Mouse (Mus musculus): Measurements from ENCODE around the gene Stat2. TPM values are rescaled to one million over a fixed set of nuclear protein-coding genes. Genes with fewer than 3 reads are reported as not detected.
"Not testable (repeated sequence)": the region's sequence is repeated elsewhere in the genome, so short reads cannot be mapped to it uniquely, and the experiment has no call there.

The Stat2 gene
- polyA plus RNA-seq, 1 experiment from 2014 or later = 83.8 TPM

DNA sequence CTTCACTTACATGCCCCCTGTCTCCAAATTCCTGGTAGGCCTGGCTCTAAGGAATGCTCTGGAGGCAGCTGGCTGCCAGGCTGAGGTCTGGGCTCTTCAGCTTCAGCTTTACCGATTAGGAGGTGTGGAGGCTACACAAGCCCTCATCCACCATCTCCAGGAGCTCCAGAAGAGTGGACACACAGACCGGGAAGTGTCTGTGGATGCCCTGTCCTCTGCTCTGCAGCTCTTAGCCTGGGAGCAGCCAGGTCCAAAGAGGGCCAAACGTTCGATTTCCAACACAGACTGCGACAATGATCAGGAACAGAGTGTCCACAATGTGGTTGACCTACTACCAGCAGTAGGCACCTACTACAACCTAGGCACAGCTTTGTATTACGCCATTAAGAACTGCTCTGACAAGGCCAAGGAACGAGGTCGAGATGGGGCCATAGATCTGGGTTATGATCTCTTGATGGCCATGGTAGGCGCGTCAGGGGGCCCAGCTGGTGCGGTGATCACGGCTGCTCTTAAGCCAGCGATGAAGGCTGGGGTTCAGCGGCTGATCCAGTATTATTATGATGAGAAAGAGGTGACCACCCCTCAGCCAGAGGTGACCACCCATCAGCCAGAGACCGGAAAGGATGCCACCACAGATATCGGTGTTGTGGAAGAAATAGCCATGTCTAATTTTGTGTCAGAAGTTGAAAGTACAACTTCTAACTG, 1.0 kb upstream of the Stat2 start:
- Histone ChIP-seq H3K4me3 (ENCODE audit: inconsistent target) (peak overlapping the region; percentile 95), H3K79me2 (ENCODE audit: inconsistent target) (peaks cover 41% of the 10 kb centered on the region), H3K27ac (peak overlapping the region; percentile 86), H3K36me3 (ENCODE audit: inconsistent target) (peaks cover 14% of the 10 kb centered on the region; the same call in 1 of the 2 replicates)
- WGBS (ENCODE audit: missing documents) = 98% methylated on average over 15 of the region's 16 CpGs

DNA sequence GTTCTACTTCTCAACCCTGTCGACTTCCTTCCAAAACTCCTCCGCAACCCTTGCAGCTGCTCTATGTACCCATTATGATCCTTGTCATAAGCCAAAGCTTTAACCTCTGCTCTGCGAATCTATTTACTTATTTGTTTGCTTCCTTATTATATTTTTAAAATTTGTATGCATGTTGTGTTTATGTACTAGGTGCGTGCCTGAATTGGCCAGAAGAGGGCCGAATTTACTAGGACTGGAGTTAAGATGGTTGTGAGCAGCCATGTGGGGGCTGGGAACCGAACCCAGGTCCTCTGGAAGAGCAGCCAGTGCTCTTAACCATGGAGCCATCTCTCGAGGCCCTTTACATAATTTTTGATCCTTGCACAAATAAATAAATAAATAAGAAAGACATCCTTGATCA, 507 bp downstream of the Stat2 start:
- peaks cover 56% of the 10 kb centered on the region for H3K79me2 ChIP-seq (ENCODE audit: inconsistent target)
- WGBS (ENCODE audit: missing documents) = 40% methylated on average over 7 of the region's 7 CpGs
- peak overlapping the region; percentile 95 for H3K4me3 ChIP-seq (ENCODE audit: inconsistent target)
- peak overlapping the region; percentile 86 for H3K27ac ChIP-seq
- H3K36me3 ChIP-seq (ENCODE audit: inconsistent target) = peaks cover 25% of the 10 kb centered on the region; the same call in 1 of the 2 replicates

DNA sequence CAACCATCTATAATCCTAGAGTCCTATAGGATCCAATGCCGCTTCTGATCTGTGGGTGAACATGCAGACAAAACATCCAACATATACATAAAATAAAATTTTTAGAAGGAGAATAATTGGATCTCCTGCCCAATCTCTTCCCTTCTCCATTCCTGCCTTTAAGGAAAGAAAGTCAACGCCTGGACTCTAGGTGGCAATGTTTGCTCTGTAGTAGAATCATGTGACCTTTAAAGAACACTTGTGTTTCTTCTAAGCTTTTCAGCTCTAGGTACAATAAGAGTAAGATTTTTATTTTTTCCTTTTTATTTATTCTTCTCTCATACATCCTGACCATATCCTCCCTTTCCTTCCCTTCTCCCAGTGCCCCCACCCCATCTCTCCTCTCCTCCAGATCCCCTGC, 1.5 kb downstream of the Stat2 start:
- Histone ChIP-seq H3K79me2 (ENCODE audit: inconsistent target) (peaks cover 66% of the 10 kb centered on the region), H3K27ac (peak overlapping the region; percentile 25; the same call in 1 of the 2 replicates), H3K36me3 (ENCODE audit: inconsistent target) (peaks cover 35% of the 10 kb centered on the region), H3K4me3 (ENCODE audit: inconsistent target) (peak overlapping the region; percentile 95)
- 56% methylated on average over 2 of the region's 2 CpGs for WGBS (ENCODE audit: missing documents)

DNA sequence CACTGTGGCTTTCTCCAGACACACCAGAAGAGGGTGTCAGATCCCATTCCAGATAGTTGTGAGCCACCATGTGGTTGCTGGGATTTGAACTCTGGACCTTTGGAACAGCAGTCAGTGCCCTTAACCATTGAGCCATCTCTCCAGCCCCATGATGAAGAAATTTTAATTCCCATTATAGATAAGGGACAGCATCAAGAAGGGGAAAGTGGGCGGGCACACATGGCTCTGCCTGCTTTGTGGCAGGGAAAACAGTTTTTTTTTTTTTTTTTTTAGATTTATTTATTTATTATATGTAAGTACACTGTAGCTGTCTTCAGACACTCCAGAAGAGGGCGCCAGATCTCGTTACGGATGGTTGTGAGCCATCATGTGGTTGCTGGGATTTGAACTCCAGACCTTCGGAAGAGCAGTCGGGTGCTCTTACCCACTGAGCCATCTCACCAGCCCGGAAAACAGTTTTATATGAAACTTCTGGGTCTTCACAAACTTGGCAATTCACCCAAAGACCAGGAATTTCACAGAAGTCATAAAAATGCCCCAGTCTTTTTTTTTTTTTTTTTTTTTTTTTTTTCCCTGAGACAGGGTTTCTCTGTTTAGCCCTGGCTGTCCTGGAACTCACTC, 2.6 kb downstream of the Stat2 start:
- H3K4me3 ChIP-seq (ENCODE audit: inconsistent target) = peak overlapping the region; percentile 95; the same call in 1 of the 2 replicates
- H3K36me3 ChIP-seq (ENCODE audit: inconsistent target) = peaks cover 46% of the 10 kb centered on the region
- peaks cover 76% of the 10 kb centered on the region for H3K79me2 ChIP-seq (ENCODE audit: inconsistent target)
- H3K27ac ChIP-seq = not testable (repeated sequence)
- 95% methylated on average over 4 of the region's 7 CpGs for WGBS (ENCODE audit: missing documents)

DNA sequence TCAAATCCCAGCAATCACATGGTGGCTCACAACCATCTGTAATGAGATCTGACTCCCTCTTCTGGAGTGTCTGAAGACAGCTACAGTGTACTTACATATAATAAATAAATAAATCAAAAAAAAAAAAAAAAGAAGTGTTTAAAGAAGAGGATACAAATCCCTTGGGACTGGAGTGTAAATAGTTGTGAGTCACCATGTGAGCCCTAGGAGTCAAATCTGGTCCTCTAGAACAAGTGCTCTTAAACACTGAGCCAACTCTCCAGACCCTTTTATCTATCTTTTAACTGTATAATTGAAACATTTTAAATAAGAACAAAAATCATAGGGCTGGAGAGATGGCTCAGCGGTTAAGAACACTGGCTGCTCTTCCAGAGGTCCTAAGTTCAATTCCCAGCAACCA, 5.0 kb downstream of the Stat2 start:
- H3K36me3 ChIP-seq (ENCODE audit: inconsistent target) = peaks cover 69% of the 10 kb centered on the region
- 91% methylated on average over 1 of the region's 1 CpGs for WGBS (ENCODE audit: missing documents)

DNA sequence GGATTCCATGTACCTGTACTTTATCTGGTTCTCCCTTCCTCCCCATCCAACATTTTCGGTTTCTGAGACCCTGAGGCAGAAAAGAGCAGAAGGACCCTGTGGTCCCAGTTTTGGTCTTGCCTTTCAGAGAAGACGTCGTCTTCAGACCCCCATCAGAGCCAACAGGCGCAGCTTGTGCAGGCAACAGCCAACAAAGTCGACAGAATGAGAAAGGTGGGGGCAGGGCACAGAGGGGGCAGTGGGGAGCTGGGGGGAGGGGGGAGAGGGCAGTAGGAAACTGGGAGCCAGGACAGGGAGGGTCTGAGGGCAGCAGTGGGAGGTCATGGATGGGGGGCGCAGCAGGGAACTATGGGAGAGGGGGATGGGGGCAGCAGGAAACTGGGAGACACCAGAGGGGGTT, 7.8 kb downstream of the Stat2 start:
- WGBS (ENCODE audit: missing documents) = 90% methylated on average over 6 of the region's 6 CpGs
- H3K36me3 ChIP-seq (ENCODE audit: inconsistent target) = peaks cover 93% of the 10 kb centered on the region
- H3K27ac ChIP-seq = no peak overlapping the region
- peaks cover 100% of the 10 kb centered on the region for H3K79me2 ChIP-seq (ENCODE audit: inconsistent target)
- H3K4me3 ChIP-seq (ENCODE audit: inconsistent target) = no peak overlapping the region

More for the DNA sequence above, 5.0 kb downstream of the Stat2 start:
- H3K27ac ChIP-seq; H3K4me3 ChIP-seq (ENCODE audit: inconsistent target): not testable (repeated sequence)
- H3K79me2 ChIP-seq (ENCODE audit: inconsistent target) = peaks cover 100% of the 10 kb centered on the region

DNA sequence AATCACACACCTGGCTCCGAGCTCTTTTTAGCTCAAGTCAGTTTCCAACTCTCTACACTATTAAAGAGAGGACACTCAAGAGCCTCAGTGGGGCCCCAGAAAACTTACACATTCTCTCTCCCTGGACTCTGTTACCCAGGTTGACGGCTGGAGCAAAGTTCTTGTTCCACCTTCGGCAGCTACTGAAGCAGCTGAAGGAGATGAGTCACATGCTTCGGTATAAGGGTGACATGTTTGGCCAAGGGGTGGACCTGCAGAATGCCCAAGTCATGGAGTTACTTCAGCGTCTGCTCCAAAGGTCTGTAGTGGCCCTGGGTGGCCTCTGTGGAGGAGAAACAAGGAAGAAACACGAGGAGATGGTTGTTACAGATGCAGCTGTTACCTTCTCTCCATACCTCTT, 10.6 kb downstream of the Stat2 start:
- peaks cover 100% of the 10 kb centered on the region for H3K79me2 ChIP-seq (ENCODE audit: inconsistent target)
- H3K36me3 ChIP-seq (ENCODE audit: inconsistent target) = peaks cover 98% of the 10 kb centered on the region
- H3K4me3 ChIP-seq (ENCODE audit: inconsistent target) = no peak overlapping the region
- no peak overlapping the region for H3K27ac ChIP-seq
- WGBS (ENCODE audit: missing documents) = 95% methylated on average over 6 of the region's 6 CpGs

DNA sequence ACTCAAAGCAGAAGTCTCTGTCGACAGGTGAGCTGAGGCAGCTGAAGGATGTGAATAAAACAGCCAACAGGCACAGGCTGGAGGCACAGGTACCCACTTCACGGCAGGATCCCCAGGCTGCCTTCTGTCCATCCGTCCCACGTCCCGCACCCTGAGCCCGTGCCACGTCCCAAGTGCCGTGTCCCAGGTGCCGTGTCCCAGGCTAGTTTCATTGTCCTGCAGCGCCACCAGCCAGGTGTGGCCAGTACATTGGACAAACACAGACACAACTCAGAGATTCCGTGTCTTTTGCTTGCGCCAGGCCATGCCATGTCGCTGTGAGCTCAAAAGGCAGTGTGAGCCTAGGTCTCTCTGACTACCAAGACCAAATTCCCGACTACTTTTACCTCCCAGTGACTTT, 11.3 kb downstream of the Stat2 start:
- WGBS (ENCODE audit: missing documents) = 95% methylated on average over 14 of the region's 14 CpGs
- Histone ChIP-seq H3K27ac (no peak overlapping the region), H3K36me3 (ENCODE audit: inconsistent target) (peaks cover 98% of the 10 kb centered on the region)

DNA sequence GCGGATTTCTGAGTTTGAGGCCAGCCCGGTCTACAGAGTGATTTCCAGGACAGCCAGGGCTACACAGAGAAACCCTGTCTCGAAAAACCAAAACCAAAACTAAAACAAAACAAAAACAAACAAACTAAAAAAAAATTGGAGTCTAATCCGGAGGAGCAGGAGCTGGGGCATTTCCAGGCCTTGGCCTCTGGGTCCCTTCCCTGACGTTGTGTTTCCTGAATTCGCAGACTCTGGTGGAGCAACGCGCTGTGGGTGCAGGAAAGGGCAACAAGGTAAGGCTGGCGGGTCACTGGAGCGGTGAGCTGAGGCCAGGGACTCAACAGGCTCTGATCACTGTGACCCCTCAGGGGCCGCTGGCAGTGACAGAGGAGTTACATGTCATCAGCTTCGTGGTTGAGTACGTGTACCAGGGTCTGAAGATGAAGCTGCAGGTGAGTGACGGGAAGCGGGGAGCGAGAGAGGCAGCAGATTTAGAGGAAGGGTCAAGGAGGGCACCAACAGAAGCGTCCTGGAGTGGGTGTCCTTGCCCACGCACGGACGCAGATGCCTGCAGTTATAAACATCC, 12.6 kb downstream of the Stat2 start:
- no peak overlapping the region for H3K27ac ChIP-seq
- peaks cover 98% of the 10 kb centered on the region for H3K36me3 ChIP-seq (ENCODE audit: inconsistent target)

More for the DNA sequence above, 11.3 kb downstream of the Stat2 start:
- Histone ChIP-seq H3K4me3 (ENCODE audit: inconsistent target) (no peak overlapping the region), H3K79me2 (ENCODE audit: inconsistent target) (peaks cover 100% of the 10 kb centered on the region)

DNA sequence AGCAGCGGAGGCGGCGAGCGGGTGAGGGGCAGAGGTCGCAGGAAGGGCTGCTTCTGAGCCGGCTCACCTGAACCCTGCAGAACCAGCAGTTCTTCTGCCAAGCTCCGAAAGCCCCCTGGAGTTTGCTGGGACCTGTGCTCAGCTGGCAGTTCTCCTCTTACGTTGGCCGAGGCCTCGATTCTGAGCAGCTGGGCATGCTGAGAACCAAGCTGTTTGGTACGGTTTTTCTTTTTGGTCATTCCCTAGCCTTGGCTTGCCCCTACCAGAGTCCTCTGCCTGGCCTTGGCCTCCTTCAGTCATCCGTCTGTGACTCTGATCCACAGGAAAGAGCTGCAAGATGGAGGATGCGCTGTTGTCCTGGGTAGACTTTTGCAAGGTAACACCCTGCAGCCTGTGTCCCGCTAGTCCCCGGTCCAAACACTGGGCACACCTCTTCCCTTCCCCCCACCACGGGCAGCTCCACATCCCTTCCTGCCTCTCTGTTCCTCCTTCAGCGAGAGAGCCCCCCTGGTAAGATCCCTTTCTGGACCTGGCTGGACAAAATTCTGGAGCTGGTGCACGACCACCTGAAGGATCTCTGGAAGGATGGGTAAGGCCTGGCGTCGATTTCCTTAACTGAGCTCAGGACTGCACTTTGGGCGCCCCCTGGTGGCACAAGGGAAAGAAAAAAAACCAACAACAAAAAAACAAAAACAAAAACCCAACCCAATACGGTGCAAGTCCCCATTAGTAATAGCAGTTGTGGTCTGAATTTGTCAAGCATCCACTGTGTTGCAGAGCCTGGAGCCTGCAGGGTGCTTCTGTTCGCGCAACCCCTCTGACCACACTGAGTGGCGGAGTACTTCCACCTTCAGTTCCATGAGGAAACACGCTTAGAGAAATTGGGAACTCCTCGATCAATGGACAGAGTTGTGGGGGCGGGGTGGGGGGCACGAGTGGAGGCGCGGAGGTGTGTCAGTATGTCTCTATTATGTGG, 13.5 kb downstream of the Stat2 start:
- peaks cover 96% of the 10 kb centered on the region; the same call in 1 of the 2 replicates for H3K79me2 ChIP-seq (ENCODE audit: inconsistent target)
- H3K36me3 ChIP-seq (ENCODE audit: inconsistent target) = peaks cover 98% of the 10 kb centered on the region
- H3K27ac ChIP-seq = no peak overlapping the region
- 77% methylated on average over 28 of the region's 31 CpGs for WGBS (ENCODE audit: missing documents)
- no peak overlapping the region for H3K4me3 ChIP-seq (ENCODE audit: inconsistent target)

More for the DNA sequence above, 12.6 kb downstream of the Stat2 start:
- 97% methylated on average over 19 of the region's 20 CpGs for WGBS (ENCODE audit: missing documents)
- H3K79me2 ChIP-seq (ENCODE audit: inconsistent target) = peaks cover 99% of the 10 kb centered on the region; the same call in 1 of the 2 replicates
- H3K4me3 ChIP-seq (ENCODE audit: inconsistent target) = no peak overlapping the region

DNA sequence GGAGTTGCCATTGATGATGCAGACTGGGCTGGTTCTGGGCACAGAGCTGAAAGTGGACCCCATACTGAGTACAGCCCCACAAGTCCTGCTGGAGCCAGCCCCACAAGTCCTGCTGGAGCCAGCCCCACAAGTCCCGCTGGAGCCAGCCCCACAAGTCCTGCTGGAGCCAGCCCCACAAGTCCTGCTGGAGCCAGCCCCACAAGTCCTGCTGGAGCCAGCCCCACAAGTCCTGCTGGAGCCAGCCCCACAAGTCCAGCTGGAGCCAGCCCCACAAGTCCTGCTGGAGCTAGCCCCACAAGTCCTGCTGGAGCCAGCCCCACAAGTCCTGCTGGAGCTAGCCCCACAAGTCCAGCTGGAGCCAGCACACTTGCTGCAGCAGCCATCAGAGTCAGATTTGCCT, 20.2 kb downstream of the Stat2 start:
- peaks cover 29% of the 10 kb centered on the region; the same call in 1 of the 2 replicates for H3K79me2 ChIP-seq (ENCODE audit: inconsistent target)
- H3K27ac ChIP-seq; H3K4me3 ChIP-seq (ENCODE audit: inconsistent target): not testable (repeated sequence)
- peaks cover 73% of the 10 kb centered on the region for H3K36me3 ChIP-seq (ENCODE audit: inconsistent target)
- WGBS (ENCODE audit: missing documents) = 83% methylated on average over 1 of the region's 1 CpGs

DNA sequence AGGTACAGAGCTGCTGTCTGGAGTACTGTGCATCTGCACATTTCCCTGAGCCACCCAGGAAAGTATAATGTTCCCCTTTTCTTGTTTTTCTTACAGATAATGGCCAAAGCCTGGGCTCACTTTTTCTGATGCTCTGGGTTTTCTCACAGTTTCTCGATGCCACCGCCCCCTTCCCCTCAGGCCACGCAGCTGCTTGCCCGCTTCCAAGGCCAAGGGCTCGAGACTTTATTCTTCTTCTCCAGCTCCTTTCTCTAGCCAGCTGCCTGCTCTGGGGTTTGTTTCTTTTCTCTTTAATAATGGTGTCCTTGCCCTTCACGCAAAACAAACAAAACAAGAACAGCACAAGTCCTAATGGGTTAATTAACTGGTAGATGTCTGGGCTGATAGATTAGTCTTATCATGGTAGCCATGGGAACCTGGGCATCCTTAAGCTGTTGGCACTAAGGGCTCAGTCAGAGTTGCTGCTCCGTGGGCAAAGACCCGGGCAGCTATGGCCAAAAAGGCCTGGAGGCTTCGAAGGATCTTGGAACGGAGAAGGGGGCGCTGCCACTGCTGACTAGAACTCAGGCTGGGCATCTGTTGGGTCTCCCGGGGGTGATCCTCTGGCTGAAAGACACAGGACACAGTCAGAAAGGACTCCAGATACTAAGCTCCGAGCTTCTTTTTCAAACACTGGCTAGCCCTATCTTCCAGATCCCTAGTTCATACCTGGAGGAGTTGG, 26.2 kb downstream of the Stat2 start:
- H3K4me3 ChIP-seq (ENCODE audit: inconsistent target) = no peak overlapping the region
- H3K36me3 ChIP-seq (ENCODE audit: inconsistent target) = peaks cover 15% of the 10 kb centered on the region
- 94% methylated on average over 13 of the region's 13 CpGs for WGBS (ENCODE audit: missing documents)
- H3K27ac ChIP-seq = no peak overlapping the region
- no peaks in the 10 kb centered on the region for H3K79me2 ChIP-seq (ENCODE audit: inconsistent target)

DNA sequence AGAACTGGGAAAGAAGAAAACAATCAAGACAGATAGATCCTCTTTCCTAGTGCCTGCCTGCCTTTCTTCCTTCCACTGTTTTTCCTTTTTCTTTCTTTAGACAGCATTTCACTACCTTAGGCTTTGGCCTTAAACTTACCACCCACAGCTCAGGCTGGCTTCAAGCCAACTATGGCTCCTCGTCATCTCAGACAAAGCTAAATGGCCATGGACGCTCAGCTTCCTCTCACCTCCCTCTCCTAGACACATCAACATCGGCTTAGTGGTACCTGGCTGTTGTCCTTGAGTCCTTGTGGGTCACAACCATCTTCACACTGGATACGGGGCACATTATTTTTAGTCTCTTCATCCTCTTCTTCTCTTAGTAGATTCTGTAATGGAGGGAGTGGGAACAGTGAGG, 26.9 kb downstream of the Stat2 start:
- 92% methylated on average over 4 of the region's 4 CpGs for WGBS (ENCODE audit: missing documents)
- no peak overlapping the region for H3K27ac ChIP-seq
- H3K4me3 ChIP-seq (ENCODE audit: inconsistent target) = no peak overlapping the region
- no peaks in the 10 kb centered on the region for H3K79me2 ChIP-seq (ENCODE audit: inconsistent target)
- H3K36me3 ChIP-seq (ENCODE audit: inconsistent target) = peaks cover 8% of the 10 kb centered on the region

DNA sequence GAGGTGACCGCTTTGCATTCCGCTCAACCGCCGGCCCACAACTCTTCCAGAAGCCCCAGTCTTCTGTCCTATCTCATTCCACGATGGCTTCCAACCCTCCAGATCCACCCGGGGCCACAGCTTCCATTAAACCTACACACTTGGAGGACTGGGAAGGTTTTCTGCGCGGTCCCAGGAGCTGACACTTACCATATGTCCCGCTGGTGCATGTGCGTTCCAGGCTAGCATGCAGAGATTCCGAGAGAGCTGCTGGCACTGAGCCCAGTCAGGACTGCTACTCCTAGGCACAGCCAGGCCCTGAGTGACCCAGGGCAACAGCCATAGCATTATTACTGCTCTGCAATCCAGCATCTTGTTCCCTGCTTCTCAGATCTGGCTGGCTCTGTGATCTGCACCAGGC, 27.3 kb downstream of the Stat2 start:
- no peak overlapping the region for H3K27ac ChIP-seq
- H3K36me3 ChIP-seq (ENCODE audit: inconsistent target) = peaks cover 4% of the 10 kb centered on the region
- 98% methylated on average over 10 of the region's 11 CpGs for WGBS (ENCODE audit: missing documents)
- H3K79me2 ChIP-seq (ENCODE audit: inconsistent target) = no peaks in the 10 kb centered on the region
- H3K4me3 ChIP-seq (ENCODE audit: inconsistent target) = no peak overlapping the region
